Mouse (Mus musculus) ES-E14 (cell line): ENCODE results near the gene Unc79. TPM values are rescaled to one million over a fixed set of nuclear protein-coding genes. Genes with fewer than 3 reads are reported as not detected.

ENCODE experiments used
- DNase-seq: peaks from one replicate; pipeline ENCODE4 v3.0.0-alpha.2; 2013; ENCODE audit warnings: low read depth, low spot score
- H3K27ac ChIP-seq: 2 replicates; pipeline ENCODE4 v1.5.1; 2012; ENCODE audit warnings: low read depth, mild to moderate bottlenecking, low read length, moderate library complexity, mixed read lengths; ENCODE audit not compliant: poor library complexity, insufficient read depth, severe bottlenecking
- H3K36me3 ChIP-seq: 2 replicates; pipeline ENCODE4 v1.6.1; 2012; ENCODE audit warnings: mild to moderate bottlenecking, low read length, moderate library complexity, mixed read lengths; ENCODE audit not compliant: control insufficient read depth, poor library complexity, insufficient read depth, severe bottlenecking
- H3K4me1 ChIP-seq, 2 experiments: fragments of 150-350 bp in 1 of 2; sonication (generic) in 1 of 2; 2 replicates each; pipeline ENCODE4 v1.6.1; 2012; ENCODE audit warnings: low read length in 2 of 2, mild to moderate bottlenecking in 1 of 2, mixed read lengths in 1 of 2; ENCODE audit not compliant: control insufficient read depth in 2 of 2, insufficient read depth in 2 of 2, poor library complexity in 1 of 2
- H3K4me3 ChIP-seq, 2 experiments: fragments of 150-350 bp in 1 of 2; sonication (generic) in 1 of 2; 2 replicates each; pipeline ENCODE4 v1.5.1; 2012; ENCODE audit warnings: low read length in 2 of 2, low read depth in 1 of 2, mild to moderate bottlenecking in 1 of 2, mixed read lengths in 1 of 2; ENCODE audit not compliant: insufficient read depth in 1 of 2, poor library complexity in 1 of 2, severe bottlenecking in 1 of 2
- H3K9ac ChIP-seq: 2 replicates; pipeline ENCODE4 v1.6.1; 2012; ENCODE audit warnings: low read depth, mild to moderate bottlenecking, low read length, mixed read lengths; ENCODE audit not compliant: poor library complexity, insufficient read depth, severe bottlenecking
- H3K9me3 ChIP-seq: fragments of 150-350 bp; sonication (generic); 2 replicates; pipeline ENCODE4 v1.6.1; 2012; ENCODE audit warnings: low read depth, mild to moderate bottlenecking, low read length; ENCODE audit not compliant: control insufficient read depth, insufficient read depth
- CHD2 ChIP-seq: IDR thresholded peaks from 2 replicates; pipeline ENCODE4 v1.6.1; 2014; ENCODE audit warnings: mild to moderate bottlenecking, low read depth, low read length, inconsistent platforms
- HCFC1 ChIP-seq: IDR thresholded peaks from 2 replicates; pipeline ENCODE4 v1.6.1; 2012; ENCODE audit warnings: low read length, inconsistent platforms, borderline replicate concordance; ENCODE audit not compliant: insufficient read depth
- MAFK ChIP-seq: IDR thresholded peaks from 2 replicates; pipeline ENCODE4 v1.6.1; 2014; ENCODE audit warnings: mild to moderate bottlenecking, low read depth, low read length, inconsistent platforms; ENCODE audit not compliant: insufficient read depth
- ZC3H11A ChIP-seq: IDR thresholded peaks from 2 replicates; pipeline ENCODE4 v1.6.1; 2012; ENCODE audit warnings: low read depth, mild to moderate bottlenecking, inconsistent platforms, low read length, borderline replicate concordance
- ZNF384 ChIP-seq: IDR thresholded peaks from 2 replicates; pipeline ENCODE4 v1.6.1; 2012; ENCODE audit warnings: low read depth, low read length, inconsistent platforms
- in situ Hi-C, 2 experiments: fragments of 600-800 bp; cut with MboI; formaldehyde crosslinking; loops; one replicate each; pipeline ENCODE4 v1.15.1; 2025; ENCODE audit warnings: low sequenced_read_pairs in 2 of 2, inconsistent platforms in 1 of 2; ENCODE audit not compliant: unreplicated experiment in 2 of 2
- total RNA-seq: library from RNA; depleted of rRNA; stranded (reverse); fragments of 300-350 nt; gene quantifications from 2 replicates; pipeline ENCODE4 v1.2.3, GENCODE M21; 2012

Gene Unc79
- total RNA-seq, 1 experiment = 0.36 TPM

GRCm38 (mm10) chr12:103129395-103130248 lies 181.0 kb downstream of the Unc79 start:
- H3K27ac ChIP-seq = no peak overlapping the region
- no peak overlapping the region for H3K4me3 ChIP-seq
- H3K4me1 ChIP-seq = no peaks in the 10 kb centered on the region
- in situ Hi-C loops = loop anchor here in 1 of 2 experiments (25.0 kb wide), 1 partner anchor 183 kb away; the partner anchor contains the start of gene Fam181a
- H3K9ac ChIP-seq = no peak overlapping the region
- H3K9me3 ChIP-seq = no peaks in the 10 kb centered on the region
- no peak for TF ChIP-seq ZC3H11A
- TF ChIP-seq CHD2 = no peak
- TF ChIP-seq HCFC1 = no peak
- no peak for TF ChIP-seq ZNF384
- no peak for TF ChIP-seq MAFK
- H3K36me3 ChIP-seq = no peaks in the 10 kb centered on the region
- no peak for DNase-seq

- no peak for TF ChIP-seq ZNF384
- no peak for TF ChIP-seq CHD2
- TF ChIP-seq ZC3H11A = no peak
- no peak for TF ChIP-seq MAFK
- no peak for TF ChIP-seq HCFC1
- no peak for DNase-seq
- in situ Hi-C loops = loop anchor here in 1 of 2 experiments (25.0 kb wide), 1 partner anchor 181 kb away; the partner anchor contains the start of gene Fam181a
These were observed 182.8 kb downstream of the Unc79 start for GRCm38 (mm10) chr12:103131419-103131818.

GRCm38 (mm10) chr12:103142550-103143010 lies 193.9 kb downstream of the Unc79 start:
- TF ChIP-seq ZC3H11A = peak; percentile 35; the same call in 1 of the 2 replicates
- TF ChIP-seq HCFC1 = no peak
- no peak overlapping the region for H3K27ac ChIP-seq
- H3K4me3 ChIP-seq = no peak overlapping the region
- in situ Hi-C loops = loop anchor here (5.0 to 25.0 kb wide), 2 partner anchors 165 to 170 kb away; partner anchors contain the start of gene Fam181a (in 1 of the 2)
- H3K9me3 ChIP-seq = no peaks in the 10 kb centered on the region
- peaks cover 0 to 5% of the 10 kb centered on the region in 2 experiments; a peak in 1 of 4 replicates for H3K4me1 ChIP-seq
- peak; percentile 41 for DNase-seq
- H3K9ac ChIP-seq = no peak overlapping the region
- H3K36me3 ChIP-seq = no peaks in the 10 kb centered on the region

More at GRCm38 (mm10) chr12:103131419-103131818, 182.8 kb downstream of the Unc79 start:
- Histone ChIP-seq H3K36me3 (no peaks in the 10 kb centered on the region), H3K27ac (no peak overlapping the region), H3K9me3 (no peaks in the 10 kb centered on the region), H3K9ac (no peak overlapping the region), H3K4me3 (no peak overlapping the region), H3K4me1 (no peaks in the 10 kb centered on the region)

- H3K9me3 ChIP-seq = no peaks in the 10 kb centered on the region
- peaks cover 0 to 5% of the 10 kb centered on the region in 2 experiments; a peak in 1 of 4 replicates for H3K4me1 ChIP-seq
- no peak for TF ChIP-seq HCFC1
- peak; percentile 66; the same call in 1 of the 2 replicates for TF ChIP-seq ZC3H11A
- TF ChIP-seq CHD2 = no peak
- no peak for TF ChIP-seq MAFK
- in situ Hi-C loops = loop anchor here (5.0 to 25.0 kb wide), 2 partner anchors 163 to 168 kb away; partner anchors contain the start of gene Fam181a (in 1 of the 2)
- no peak overlapping the region for H3K4me3 ChIP-seq
- no peak overlapping the region for H3K27ac ChIP-seq
- H3K36me3 ChIP-seq = no peaks in the 10 kb centered on the region
- no peak overlapping the region for H3K9ac ChIP-seq
- peak; percentile 68 for DNase-seq
These were observed 195.3 kb downstream of the Unc79 start for GRCm38 (mm10) chr12:103143798-103144565.
